Mouse (Mus musculus) adrenal gland, postnatal 14 days (tissue): ENCODE data around the gene March8. TPM values are rescaled to one million over a fixed set of nuclear protein-coding genes. Genes with fewer than 3 reads are reported as not detected.

Experiments
- DNase-seq: peaks from one replicate; pipeline ENCODE4 v3.0.0; 2021; ENCODE audit warnings: mixed read lengths
- total RNA-seq: library from RNA; stranded (reverse); gene quantifications from 2 replicates; pipeline ENCODE4 v1.2.3, GENCODE M21; 2021

Gene March8
- total RNA-seq, 1 experiment from 2014 or later = 58.5 TPM

DNA sequence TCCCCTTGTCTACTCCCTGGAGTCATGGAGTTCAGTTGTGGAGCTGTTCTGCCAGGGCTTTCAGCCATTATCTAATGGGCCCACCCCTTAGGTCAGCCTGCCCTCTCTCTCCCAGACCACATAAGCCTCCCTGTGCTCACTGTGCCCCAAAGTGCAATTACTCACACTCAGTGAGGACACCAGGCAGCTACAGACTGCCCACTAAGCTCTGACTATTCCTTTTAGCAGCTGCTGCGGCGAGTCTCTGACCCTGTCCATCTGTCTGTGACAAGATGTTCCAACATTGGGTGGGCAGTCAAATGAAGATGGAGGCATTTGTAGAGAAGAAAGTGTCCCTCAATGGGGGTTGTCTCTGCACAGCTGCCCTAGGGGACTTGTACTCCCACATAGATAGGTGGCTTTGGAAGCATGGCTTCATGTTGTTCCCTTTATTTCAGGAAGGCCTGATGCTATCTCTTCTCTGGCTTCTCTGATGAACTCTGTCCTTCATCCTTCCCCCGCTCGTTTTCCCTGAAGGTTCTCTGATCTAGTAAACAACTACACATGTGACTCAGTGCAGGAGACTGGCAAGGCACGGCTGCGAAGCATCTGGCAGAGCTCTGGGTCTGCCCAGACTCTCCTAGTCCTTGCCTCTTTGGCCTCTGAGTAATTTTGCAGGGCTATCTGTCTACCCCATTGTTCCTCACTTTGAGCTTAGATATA is 70.3 kb downstream of the March8 start:
- DNase-seq = peak; percentile 71

DNA sequence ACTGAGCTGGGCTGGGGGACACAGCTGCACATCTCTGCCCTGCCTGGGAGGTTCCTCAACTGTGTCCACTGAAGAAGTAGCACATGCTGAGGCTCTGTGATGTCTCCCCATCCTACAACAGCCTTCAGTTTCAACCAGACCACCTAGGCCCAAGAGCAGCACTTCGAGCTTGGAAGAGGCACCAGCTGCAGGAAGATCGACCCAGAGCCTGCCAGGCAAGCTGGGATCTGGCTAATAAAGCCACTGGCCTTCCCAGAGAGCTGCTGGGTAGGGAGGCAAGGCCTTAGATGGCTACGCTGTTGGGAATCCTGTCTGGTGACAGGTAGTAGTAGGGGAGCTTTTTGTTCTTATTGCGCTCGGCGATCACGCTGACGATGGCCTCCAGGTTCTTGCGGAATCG is 72.6 kb downstream of the March8 start:
- no peak for DNase-seq

DNA sequence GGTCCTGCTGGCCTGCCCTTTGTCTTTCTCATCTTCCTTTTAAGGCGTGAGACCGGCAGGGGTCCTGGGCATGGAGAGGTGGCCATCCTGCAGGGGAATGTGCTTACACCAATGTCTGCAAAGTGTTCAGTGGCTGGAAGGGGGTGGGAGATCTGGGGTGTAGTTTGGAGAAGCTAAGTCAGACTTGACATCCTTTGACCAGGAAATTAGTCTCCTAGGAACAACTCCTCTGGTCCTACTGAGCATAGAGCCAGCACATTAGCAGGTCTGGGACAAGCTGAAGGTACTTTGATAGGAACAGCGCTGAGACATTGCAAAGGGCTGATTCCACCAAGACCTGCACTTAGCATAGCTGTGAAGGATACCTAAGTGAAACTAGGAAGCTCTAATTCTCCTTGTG is 73.9 kb downstream of the March8 start:
- DNase-seq = no peak

DNA sequence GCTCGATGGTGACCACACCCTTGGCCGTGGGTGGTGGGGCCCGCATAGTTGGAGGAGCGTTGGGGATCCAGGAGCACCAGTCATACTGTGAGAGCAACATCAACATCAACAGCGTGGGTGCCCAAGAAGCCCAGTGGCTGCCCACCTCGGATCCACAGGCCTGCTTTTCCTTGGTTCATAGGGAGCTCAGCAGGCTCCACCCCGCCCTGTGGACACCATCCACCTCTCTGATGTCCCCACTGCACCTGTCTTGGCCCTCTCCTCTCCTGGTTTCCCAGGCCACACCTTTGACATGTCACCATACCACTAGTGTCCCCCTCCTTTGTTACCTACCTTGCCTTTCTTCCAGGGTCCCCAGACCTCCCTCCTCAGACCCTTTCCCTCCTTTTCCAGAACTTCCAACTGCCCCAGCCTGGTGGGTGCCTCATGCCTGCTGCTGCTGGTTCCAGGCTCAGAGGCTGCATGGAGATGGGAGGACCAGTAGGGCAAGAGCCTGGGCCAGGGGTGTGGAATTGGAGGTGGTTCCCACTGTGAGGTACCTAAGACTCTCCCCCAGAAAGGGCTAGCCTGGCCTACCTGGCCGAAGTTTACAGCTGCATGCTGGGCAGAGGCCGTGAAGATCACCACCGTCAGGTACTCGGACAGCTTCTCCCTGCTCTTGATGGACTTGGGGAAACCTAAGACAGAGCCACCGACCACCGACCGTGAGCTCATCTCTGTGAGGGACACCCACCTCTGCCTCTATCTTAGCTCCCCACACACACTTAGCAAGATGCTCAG is 74.9 kb downstream of the March8 start:
- DNase-seq = no peak

DNA sequence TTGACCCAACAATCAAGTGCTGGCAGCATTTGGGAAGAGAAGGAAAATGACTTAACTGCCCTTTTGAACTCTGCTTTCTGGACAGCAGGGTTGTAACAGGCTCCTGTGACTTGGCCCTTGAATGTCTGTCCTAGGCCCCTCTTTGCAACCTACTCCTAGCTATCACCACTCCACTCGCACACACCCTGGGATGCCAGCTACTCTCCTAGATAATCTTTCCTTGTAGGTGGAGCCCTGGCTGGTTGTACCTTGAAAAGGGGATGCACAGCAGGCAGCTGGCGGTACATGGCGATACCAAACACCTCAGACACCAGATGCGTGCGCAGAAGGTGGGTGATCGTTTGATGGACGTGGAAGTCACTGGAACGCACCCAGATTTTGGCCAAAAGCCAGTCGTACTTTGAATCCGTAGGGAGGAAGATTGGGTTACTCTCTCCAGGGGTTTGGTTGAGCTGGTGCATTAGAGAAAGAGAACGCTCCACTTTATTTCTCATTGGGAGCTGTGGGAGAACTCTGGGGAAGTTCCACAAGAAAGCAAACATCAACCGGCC is 77.4 kb downstream of the March8 start:
- DNase-seq = no peak

DNA sequence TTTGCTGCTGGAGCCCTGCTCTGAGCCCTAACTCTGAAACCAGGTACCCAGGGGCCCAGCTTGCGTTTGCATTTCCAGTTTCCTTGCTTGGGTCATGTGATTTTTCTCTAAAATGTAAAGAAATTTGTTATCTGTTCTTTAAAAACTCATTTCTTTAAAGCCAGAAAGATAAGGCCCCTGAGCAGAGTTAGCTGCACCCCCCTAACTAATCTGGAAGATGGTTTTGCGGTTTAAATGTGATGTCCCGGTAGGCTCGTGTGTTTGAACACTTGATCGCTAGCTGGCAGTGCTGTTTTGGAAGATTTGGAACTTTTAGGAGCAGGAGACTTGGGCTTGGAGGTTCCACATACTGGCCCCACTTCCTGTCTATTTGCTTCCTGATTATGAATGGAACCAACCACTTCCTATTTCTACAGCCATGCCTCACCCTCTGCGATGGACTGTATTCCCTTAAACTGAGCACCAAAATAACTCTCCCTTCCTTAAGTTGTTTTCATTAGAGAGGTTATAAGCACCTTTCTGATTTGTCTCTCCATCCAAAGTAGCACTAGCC is 78.3 kb downstream of the March8 start:
- no peak for DNase-seq

DNA sequence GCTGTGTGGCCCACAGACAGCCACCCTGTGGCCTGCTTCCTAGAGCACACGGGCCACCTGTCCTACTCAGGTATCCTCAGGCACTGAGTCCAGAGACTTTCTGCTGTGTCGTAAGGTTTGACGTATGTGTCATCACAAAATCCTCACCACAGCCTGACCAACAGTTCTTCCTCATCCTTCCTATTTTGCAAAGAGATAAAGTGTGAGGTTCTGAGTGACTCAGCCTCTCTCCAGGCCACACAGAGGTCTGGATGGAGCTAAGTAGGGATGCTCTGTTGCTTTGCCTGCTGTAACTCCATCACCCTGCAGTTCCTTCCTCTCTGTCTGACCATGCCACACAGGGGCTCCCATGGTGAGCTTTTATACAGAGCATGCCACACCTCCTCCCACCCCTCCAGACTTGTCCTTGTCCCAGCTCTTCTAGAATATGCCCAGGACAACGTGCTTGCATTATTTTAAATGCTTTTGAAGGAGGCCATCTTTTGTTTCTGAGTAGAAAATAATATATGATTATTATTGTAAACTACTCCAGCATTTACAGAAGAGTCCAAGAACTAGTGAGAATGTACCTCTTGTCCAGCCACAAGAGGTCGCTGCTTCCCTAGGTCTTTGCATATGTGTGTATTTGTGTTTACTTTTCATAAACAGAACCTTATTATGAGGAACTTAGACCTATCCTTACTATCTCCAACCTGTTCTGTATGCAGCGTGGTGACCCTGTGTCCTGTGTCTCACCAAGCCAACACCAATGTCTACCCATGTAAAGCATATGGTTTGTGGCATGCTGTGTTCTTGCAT is 79.9 kb downstream of the March8 start:
- peak; percentile 42 for DNase-seq

DNA sequence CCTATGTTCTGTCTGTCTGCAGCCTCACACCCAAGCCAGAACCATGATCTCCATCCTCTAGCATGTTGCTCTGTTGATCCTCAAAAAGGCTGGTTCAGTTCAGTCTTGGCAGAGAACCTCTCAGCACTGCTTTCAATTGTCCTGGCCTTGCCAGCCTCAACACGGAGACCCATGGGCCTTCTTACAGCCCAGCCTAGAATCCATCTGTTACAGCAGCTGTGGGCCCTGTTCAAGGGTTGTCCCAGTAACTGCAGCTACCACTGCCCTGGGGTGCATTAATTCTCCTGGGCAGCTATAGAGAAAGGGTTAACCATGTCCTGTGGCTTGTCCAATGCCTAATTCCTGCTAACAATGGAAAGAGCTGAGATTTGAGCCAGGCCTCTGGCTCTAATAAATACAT is 80.7 kb downstream of the March8 start:
- no peak for DNase-seq

DNA sequence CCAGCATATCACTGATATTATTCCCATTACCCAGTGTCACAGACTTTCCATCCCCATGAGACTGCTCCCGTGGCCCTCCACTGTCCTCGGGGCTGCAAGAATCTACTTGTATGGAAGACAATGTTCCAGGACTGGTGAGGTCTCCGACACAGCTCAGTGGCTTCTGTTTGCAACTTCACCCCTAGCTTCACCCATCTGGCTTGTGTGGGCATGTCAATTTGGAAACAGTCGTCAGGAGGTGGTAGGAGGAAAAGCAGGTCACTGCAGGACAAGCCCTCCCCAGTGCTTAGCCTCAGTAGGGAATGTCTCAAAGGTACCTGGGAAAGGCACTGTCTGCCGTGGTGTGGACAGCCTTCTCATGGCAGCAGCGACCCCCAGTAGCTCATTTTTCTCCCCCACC is 81.9 kb downstream of the March8 start:
- no peak for DNase-seq

DNA sequence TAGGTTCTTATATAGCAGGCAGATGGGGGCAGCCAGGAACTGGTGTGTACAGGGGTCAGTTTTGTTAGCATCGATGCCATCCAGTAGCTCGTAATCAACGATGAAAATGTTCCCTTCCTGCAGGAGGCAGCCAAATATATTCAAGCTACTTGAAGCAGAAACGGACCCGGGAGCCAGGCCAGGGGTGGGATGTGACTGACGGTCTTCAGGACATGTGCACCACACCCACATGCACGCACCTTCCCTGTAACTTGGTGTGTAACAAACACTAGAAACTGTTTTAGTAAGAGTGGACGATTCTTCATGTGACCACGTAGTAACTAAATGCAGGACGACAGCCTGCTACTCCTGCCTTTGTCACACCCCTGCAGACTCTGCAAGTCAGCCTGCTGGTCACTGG is 82.4 kb downstream of the March8 start:
- DNase-seq = no peak

DNA sequence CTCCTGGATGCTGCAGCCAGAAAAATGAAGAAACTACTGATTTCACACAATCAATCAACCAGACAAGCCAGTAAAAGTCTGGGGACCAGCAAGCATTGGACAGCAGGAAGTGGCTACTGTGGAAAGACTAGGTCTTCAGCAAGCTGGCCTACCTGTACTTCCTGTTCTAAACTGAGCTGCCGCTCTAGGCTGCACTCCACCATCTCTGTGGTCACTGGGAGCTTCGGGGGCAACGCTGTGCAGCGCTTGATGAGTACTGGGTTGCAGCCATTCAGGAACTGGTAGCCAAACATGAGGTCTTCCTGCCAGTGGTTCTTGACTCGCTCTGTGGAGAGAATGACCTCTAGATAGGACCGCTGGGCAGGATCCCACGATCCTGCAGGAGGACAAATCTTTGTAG is 85.2 kb downstream of the March8 start:
- DNase-seq = no peak

DNA sequence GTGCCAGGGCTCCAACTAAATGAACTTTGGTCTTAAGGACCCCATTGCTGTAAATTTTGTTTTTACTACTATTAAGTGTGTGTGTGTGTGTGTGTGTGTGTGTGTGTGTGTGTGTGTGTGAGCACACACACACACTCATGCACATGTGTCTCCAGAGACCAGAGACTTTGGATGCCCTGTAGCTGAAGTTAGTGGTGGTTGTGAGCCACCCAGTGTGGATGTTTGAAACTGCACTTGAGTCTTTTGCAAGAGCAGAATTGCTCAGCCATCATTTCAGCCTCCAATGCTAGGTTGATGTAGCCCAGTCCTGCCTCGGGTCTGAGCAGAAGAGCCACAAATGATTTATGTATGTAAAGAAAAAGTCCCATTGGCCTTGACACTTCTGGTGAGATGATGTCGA is 85.8 kb downstream of the March8 start:
- DNase-seq = peak; percentile 56

DNA sequence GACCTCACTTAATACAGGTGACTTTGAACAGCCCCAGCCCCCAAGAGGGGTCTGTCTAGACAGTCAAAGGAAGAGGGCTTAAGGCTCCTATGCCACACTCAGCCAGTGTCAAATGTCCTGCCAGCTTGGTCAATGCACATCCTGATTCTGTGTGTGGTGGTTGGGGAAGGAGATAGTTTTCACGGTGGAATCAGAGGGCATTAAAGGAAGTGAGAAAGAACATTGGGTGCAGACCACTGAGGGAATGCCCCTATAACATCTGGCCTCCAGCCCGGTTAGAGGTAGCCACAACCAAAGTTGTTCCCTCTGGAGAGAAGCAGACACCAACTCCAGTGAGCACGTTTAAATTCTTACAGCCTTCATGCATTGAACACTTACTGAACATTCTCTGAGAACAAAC is 89.7 kb downstream of the March8 start:
- DNase-seq = no peak

DNA sequence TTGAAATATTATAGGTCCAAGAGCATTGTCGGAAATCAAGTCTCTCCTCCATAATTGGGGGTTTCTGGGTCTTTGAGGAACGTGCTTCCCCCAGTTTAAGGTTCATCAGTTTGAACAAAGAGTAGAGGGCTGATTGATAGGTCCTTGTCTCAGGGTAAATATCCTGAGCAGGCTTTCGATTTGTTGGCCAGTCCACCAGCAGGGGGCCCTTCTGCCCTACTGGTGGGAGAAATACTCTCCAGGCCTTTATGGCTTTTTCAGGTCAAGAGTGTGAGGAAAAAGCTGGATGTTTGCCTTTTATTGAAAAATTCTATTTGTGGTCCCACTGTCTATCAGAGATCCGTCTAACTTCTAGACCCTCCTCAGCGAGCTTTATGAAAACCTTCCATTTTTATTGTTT is 90.5 kb downstream of the March8 start:
- DNase-seq = no peak

DNA sequence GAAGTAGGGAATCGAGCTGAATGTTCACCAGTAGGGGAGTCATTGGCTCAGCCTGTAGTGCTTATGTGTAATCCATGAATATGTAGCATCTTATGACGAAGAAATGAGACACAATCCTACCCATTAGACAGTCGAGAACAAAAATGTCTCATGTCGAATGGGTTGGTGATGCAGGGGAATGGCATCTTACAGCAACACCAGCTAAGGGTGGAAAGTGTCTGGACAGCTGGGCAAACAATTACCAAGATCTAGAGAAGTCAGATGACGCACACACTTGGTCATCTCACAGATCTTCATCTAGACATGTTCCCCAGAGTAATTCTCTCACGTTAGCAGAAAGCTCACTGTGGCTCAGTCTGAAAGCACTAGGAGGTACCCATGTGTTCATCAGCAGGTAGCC is 101.0 kb downstream of the March8 start:
- DNase-seq = no peak

DNA sequence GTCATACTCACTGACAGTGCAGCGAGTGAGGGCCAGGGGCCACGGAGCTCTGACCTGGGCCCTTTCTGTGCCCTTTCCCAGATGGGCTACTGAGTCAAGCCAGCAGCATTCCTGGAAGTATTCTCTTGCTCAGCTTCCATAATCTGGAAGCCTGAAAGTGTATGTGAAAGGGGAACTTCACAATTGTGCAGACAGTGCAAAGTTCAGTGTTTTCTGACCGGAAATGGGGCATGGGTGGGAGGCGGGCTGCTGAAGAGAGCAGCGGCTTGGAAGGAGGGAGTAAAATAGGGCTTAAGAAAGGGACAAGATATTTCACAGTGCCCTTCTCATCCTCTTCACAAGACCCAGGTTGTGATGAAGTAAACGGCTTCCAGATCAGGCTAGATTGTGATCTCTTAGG is 101.7 kb downstream of the March8 start:
- DNase-seq = no peak

DNA sequence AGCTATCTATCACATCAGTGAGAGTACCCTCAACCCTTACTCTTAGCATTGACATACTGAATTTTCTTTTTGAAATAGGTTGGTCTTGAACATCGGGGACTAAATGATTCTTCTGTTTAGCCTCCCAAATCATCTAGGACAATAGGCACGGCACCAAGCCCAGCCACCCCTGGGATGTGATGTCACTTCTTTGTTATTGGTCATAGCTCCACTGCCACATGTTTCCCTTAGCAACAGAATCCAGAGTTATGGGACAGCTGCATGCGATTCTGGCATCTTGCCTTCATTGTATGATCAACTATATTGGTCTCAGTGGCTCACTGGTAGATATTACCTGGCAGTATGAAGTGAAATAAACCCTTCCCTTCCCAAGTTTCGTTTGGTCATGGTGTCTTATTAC is 102.6 kb downstream of the March8 start:
- DNase-seq = no peak

DNA sequence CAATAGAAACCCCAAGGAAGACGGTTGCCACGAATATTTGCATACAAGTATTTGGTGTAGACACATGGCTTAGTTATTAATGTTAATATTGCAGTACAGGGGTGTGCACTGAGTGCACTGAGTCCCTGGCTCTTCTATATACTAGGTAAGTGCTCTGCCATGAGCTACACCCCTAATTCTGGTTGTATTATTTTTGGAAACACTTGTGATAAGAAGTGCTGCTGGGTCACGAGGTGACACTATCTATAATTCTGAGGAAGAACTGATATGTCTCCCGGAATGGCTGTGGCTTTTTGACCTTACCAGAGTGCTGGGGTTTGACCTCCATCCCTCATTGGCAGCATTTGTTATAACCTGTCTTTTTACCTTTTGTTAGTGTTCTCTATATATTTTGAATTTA is 103.0 kb downstream of the March8 start:
- DNase-seq = no peak

DNA sequence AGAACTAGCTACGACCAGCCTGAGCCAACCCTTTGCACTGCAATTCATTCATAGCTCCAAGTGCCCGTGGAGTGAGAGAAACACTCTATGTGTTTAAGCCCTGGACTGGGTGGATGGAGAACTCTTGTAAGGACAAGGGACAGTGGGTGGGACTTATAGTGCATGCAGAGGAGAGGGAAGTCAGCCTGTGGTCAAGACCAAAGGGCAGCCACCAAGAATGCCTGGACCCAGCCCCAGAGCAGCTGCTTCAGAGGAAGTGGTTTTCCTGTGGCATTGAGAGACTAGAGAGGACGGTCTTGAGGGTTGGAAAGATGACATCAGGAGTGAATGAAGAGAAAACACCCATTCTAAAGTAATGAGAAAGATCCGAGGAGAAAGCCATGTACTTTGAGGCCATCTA is 118.0 kb downstream of the March8 start:
- no peak for DNase-seq

DNA sequence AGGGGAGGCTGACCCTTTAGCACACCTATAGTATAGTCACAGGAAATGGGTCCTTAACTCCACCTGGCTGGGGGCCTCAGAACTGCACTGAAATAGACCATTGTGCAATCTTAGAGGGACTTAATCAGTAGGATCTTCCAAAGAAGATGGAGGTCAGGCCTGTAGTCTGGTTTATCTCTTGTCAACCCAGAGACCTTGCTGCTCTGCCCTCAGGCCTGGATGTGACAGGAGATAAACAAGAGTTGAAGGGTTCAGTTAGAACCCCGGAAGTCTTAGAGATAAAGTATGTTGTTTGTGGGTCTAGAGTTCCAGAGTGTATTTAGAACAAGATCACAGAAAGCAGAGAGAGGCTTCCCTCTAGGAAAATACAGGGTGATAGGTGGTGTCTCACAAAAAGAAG is 118.7 kb downstream of the March8 start:
- DNase-seq = no peak

DNA sequence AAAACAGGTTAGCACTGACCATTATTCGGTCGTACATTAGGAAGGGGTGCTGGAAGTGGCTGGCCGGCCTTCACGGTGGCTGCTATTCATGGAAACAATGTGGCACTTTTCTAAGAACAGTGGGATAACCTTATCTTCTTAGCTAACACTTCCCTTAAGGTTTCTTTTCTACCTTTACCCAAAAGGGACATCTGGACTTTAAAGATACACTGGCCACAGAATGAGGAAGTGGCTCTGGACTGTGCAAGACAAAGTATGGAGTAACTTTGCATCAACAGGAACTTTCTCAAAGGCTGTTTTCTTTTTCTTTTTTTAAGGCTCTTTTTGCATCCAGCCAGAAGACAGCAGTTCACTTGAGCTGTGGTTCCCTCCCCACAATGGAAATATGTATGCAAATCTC is 120.9 kb downstream of the March8 start:
- DNase-seq = no peak
